Mouse (Mus musculus) thymus, adult 2 months (tissue): Measurements from ENCODE around the gene Lrrn3.

Source experiments
- CTCF ChIP-seq: fragments of 200-500 bp; IDR thresholded peaks from 2 replicates; pipeline ENCODE4 v1.5.1; 2012; ENCODE audit warnings: mild to moderate bottlenecking, control low read depth, low read length, moderate library complexity, borderline replicate concordance; ENCODE audit not compliant: control insufficient read depth, poor library complexity, insufficient read depth; ENCODE audit errors: extremely low read depth
- POLR2A ChIP-seq: fragments of 200-500 bp; IDR thresholded peaks from 2 replicates; pipeline ENCODE4 v1.6.1; 2012; ENCODE audit warnings: mild to moderate bottlenecking, low read length, control low read depth, moderate library complexity; ENCODE audit not compliant: control insufficient read depth, poor library complexity, insufficient read depth; ENCODE audit errors: extremely low read depth

DNA sequence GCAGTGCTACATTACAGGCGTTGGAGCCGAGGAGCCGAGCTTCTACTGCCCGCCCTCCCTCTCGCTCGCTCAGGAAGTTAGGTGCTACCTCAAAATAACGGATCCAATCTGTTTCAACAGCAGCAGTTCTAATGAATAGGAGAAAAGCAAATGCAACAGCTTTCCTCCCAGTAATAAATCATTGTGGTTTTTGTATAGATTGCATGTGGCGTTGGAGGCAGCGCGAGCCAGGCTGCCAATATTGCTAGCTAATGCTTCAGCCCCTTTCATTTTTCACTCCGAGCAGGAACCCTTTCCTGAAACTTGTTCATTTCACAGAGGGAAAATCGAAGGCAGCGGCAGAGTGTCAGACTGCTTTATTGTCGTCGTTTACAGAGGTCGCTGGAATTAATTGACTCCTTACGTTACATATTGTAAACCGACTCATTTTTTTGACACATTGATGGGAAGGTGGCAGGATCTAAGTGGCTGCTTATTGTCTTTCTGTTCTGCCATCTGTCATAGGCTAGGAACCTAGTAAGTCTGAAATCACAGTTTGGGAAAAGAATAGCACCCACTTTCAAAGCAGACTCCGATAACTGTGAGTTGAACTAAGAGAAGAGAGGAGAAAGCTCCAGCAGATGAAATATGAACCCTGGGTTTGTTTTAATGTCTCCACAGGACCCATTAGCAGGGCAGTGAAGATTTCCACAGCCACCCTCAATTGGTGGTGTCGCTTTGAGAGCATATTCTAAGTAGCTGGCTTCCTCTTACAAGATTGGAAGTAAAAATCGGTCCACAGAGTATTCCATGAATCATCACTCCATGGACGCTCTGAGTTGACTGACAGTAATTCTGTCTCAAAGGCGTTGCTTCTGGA is 2.4 kb downstream of the Lrrn3 start:
- TF ChIP-seq CTCF (no peak), POLR2A (no peak)
